Mouse (Mus musculus): ENCODE measurements around the gene Stk33. TPM values are rescaled to one million over a fixed set of nuclear protein-coding genes. Genes with fewer than 3 reads are reported as not detected.

The Stk33 gene
- polyA plus RNA-seq, 1 experiment from 2014 or later = 1.00 TPM

DNA sequence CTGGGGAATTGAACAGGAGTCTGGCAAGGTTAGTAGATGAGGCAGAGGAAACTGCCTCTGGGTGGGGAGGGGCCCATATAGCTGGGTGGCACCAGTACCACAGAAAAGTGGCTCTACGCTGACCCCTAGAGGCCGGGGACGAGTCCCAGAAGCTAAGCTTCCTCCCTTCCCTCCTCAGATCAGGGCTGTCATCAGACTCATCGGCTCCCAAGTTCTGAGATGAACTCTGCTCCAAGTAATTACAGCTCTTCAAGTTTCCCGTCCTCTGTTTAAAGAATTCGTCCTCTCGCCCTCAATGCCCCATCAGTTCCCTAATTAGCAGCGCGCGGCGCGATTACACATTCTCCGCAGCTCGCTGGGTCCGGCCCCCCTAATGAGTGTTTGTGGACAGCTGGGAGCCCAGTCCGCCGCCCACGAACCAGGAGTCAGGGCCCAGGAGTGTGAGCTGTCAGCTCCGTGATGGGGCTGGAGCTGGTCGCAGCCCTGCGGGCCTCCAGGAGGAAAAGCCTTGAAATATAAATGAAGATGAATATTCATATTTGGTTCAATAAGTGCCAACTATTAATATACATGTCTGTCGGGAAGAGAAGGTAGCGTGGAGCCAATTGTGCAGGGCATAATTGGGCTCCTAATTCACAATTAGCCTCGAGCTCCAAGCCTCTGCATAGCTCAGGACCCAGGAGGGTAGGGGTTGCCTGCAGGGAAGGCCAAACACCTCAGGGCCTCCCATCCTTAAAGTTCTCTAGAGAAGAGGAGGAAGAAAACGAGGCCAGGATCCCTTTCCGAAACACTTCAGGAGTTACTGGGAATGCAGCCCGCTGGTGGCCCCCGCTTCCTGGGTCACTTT, 183.2 kb downstream of the Stk33 start:
- no peak for ATAC-seq (ENCODE audit: insufficient number of reproducible peaks, insufficient read depth, low FRiP score, low read depth)
- peak overlapping the region; percentile 17; the same call in 1 of the 2 replicates for H3K4me2 ChIP-seq (replicated peaks; ENCODE audit: low read depth, low read length)
- no peaks in the 10 kb centered on the region for H3K27me3 ChIP-seq (ENCODE audit: control insufficient read depth, insufficient read depth, low read length)
- H3K4me1 ChIP-seq (ENCODE audit: control insufficient read depth, insufficient read depth, low read length) = no peaks in the 10 kb centered on the region
- no peak overlapping the region for H3K4me3 ChIP-seq (ENCODE audit: low read depth, low read length)
- no peaks in the 10 kb centered on the region for H3K36me3 ChIP-seq (ENCODE audit: control insufficient read depth, insufficient read depth, low read length)
- H3K9ac ChIP-seq (replicated peaks; ENCODE audit: low read depth, low read length) = no peak overlapping the region
- H3K27ac ChIP-seq (ENCODE audit: low read length) = no peak overlapping the region
- WGBS = 34% methylated on average over 28 of the region's 28 CpGs
- no peaks in the 10 kb centered on the region for H3K9me3 ChIP-seq (ENCODE audit: control insufficient read depth, low read depth, low read length)

DNA sequence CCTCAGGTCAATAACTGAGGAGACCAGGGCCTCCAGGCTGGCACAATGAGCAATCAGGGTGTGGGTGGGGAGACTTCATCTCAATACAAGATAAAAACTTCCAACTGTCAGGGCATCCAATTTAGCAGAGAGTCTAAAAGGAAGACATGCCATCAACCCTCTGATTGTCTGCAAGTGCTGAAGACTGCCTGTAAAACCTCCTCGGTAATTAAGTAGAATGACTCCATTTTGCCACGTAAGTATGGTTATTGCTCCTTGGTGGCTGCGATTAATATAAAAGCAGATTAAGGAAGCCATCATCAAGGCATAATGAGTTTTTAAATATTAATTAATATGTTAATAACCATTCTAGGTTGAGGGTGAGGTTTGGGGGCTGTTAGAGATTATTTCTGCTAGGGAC, 187.5 kb downstream of the Stk33 start:
- Histone ChIP-seq H3K36me3 (ENCODE audit: control insufficient read depth, insufficient read depth, low read length) (no peaks in the 10 kb centered on the region), H3K4me2 (replicated peaks; ENCODE audit: low read depth, low read length) (no peak overlapping the region), H3K4me3 (ENCODE audit: low read depth, low read length) (no peak overlapping the region), H3K9me3 (ENCODE audit: control insufficient read depth, low read depth, low read length) (no peaks in the 10 kb centered on the region), H3K27ac (ENCODE audit: low read length) (no peak overlapping the region), H3K27me3 (ENCODE audit: control insufficient read depth, insufficient read depth, low read length) (no peaks in the 10 kb centered on the region), H3K4me1 (ENCODE audit: control insufficient read depth, insufficient read depth, low read length) (no peaks in the 10 kb centered on the region), H3K9ac (replicated peaks; ENCODE audit: low read depth, low read length) (no peak overlapping the region)
- ATAC-seq (ENCODE audit: insufficient number of reproducible peaks, insufficient read depth, low FRiP score, low read depth) = no peak
- 91% methylated on average over 3 of the region's 3 CpGs for WGBS

DNA sequence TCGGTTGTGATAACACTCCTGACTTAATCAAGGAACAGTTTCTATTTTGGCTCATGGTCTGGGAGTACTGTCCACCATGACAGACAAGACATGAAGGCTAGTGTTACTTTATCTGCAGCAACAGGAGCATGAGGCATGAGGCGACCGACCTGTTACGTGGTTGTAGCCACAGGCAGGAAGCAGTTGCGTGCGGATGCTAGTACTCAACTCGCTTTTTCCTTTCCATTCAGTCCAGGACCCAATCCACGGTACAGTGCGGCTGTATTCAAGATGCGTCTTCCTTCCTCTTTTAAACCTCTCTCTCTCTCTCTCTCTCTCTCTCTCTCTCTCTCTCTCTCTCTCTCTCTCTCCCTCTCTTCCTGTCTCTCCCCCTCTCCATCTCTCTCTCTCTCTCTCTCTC, 194.1 kb downstream of the Stk33 start:
- Histone ChIP-seq H3K4me3 (ENCODE audit: low read depth, low read length) (no peak overlapping the region), H3K4me1 (ENCODE audit: control insufficient read depth, insufficient read depth, low read length) (0 out of 2 replicates have a peak, but pooled peaks cover 3% of the 10 kb centered on the region), H3K4me2 (replicated peaks; ENCODE audit: low read depth, low read length) (no peak overlapping the region), H3K27me3 (ENCODE audit: control insufficient read depth, insufficient read depth, low read length) (no peaks in the 10 kb centered on the region), H3K36me3 (ENCODE audit: control insufficient read depth, insufficient read depth, low read length) (no peaks in the 10 kb centered on the region), H3K9me3 (ENCODE audit: control insufficient read depth, low read depth, low read length) (no peaks in the 10 kb centered on the region), H3K27ac (ENCODE audit: low read length) (no peak overlapping the region), H3K9ac (replicated peaks; ENCODE audit: low read depth, low read length) (no peak overlapping the region)
- WGBS = 92% methylated on average over 10 of the region's 10 CpGs
- no peak for ATAC-seq (ENCODE audit: insufficient number of reproducible peaks, insufficient read depth, low FRiP score, low read depth)

DNA sequence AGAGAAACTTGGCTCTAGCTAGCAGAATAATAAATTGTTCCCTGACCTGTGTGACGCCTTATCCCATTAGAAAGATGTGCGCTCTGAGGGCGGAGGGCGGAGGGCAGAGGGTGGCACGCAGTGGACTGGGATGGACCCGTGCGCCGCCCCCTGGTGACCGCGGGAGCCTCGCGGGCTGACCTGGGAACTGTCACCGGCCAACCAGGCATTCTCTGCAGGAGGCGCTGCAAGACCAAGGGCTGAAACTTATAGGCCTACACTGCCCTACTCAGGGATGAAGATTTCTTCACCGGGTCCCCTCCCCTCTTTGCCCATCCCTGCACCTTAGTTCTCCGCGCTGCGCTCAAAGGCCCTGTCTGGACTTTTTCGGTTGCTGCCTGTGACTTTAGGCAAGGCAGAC, 197.6 kb downstream of the Stk33 start:
- H3K27me3 ChIP-seq (ENCODE audit: control insufficient read depth, insufficient read depth, low read length) = no peaks in the 10 kb centered on the region
- no peak overlapping the region for H3K4me2 ChIP-seq (replicated peaks; ENCODE audit: low read depth, low read length)
- no peak overlapping the region for H3K27ac ChIP-seq (ENCODE audit: low read length)
- no peak for ATAC-seq (ENCODE audit: insufficient number of reproducible peaks, insufficient read depth, low FRiP score, low read depth)
- no peak overlapping the region for H3K9ac ChIP-seq (replicated peaks; ENCODE audit: low read depth, low read length)
- no peak overlapping the region for H3K4me3 ChIP-seq (ENCODE audit: low read depth, low read length)
- H3K4me1 ChIP-seq (ENCODE audit: control insufficient read depth, insufficient read depth, low read length) = 0 out of 2 replicates have a peak, but pooled peaks cover 3% of the 10 kb centered on the region
- no peaks in the 10 kb centered on the region for H3K9me3 ChIP-seq (ENCODE audit: control insufficient read depth, low read depth, low read length)
- no peaks in the 10 kb centered on the region for H3K36me3 ChIP-seq (ENCODE audit: control insufficient read depth, insufficient read depth, low read length)
- WGBS = 10% methylated on average over 19 of the region's 19 CpGs

DNA sequence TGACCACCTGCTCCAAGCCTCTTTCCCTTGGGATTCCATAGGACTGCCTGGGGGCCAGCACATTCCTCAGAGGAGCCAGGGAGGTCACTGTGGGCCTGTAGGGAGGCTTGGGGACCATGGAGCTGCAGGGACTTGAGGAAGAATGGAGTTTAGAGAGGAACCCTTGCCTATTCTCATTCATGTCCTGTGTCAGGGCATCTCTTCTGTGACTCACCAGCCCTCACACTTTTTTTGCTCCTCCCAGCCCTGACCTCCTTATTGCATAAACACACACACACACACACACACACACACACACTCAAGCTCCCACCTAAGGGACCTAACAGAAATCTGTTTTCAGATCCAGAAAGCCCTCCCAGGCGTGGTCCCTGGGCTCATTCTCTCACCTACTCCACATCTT, 199.5 kb downstream of the Stk33 start:
- ATAC-seq (ENCODE audit: insufficient number of reproducible peaks, insufficient read depth, low FRiP score, low read depth) = no peak
- no peak overlapping the region for H3K4me3 ChIP-seq (ENCODE audit: low read depth, low read length)
- H3K9ac ChIP-seq (replicated peaks; ENCODE audit: low read depth, low read length) = no peak overlapping the region
- no peak overlapping the region for H3K27ac ChIP-seq (ENCODE audit: low read length)
- H3K4me2 ChIP-seq (replicated peaks; ENCODE audit: low read depth, low read length) = no peak overlapping the region
- H3K4me1 ChIP-seq (ENCODE audit: control insufficient read depth, insufficient read depth, low read length) = 0 out of 2 replicates have a peak, but pooled peaks cover 3% of the 10 kb centered on the region
- no peaks in the 10 kb centered on the region for H3K36me3 ChIP-seq (ENCODE audit: control insufficient read depth, insufficient read depth, low read length)
- no peaks in the 10 kb centered on the region for H3K9me3 ChIP-seq (ENCODE audit: control insufficient read depth, low read depth, low read length)
- H3K27me3 ChIP-seq (ENCODE audit: control insufficient read depth, insufficient read depth, low read length) = no peaks in the 10 kb centered on the region
- WGBS = 65% methylated on average over 1 of the region's 1 CpGs

DNA sequence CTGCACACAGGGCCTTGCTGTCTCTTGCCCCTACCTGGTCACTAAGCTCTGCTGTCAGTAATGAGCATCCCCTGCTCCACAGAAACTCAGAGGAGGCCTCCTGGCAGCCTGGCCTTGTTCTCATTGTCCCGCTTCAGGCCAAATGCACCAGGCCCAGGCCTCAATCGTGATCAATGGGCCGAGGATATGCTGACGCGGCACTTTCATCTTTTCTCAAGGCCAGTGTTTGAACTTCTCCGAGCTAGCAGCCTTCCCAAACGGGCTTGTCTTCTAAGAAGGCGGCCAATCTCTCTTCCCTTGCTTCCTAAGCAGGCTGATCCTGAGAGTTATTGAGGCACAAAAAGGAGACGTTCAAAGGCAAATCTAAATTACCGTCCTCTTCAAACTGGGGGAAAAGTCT, 200.2 kb downstream of the Stk33 start:
- no peak overlapping the region for H3K27ac ChIP-seq (ENCODE audit: low read length)
- no peaks in the 10 kb centered on the region for H3K36me3 ChIP-seq (ENCODE audit: control insufficient read depth, insufficient read depth, low read length)
- H3K4me3 ChIP-seq (ENCODE audit: low read depth, low read length) = no peak overlapping the region
- H3K9me3 ChIP-seq (ENCODE audit: control insufficient read depth, low read depth, low read length) = no peaks in the 10 kb centered on the region
- H3K4me1 ChIP-seq (ENCODE audit: control insufficient read depth, insufficient read depth, low read length) = 0 out of 2 replicates have a peak, but pooled peaks cover 3% of the 10 kb centered on the region
- no peak overlapping the region for H3K4me2 ChIP-seq (replicated peaks; ENCODE audit: low read depth, low read length)
- 71% methylated on average over 10 of the region's 10 CpGs for WGBS
- ATAC-seq (ENCODE audit: insufficient number of reproducible peaks, insufficient read depth, low FRiP score, low read depth) = no peak
- H3K27me3 ChIP-seq (ENCODE audit: control insufficient read depth, insufficient read depth, low read length) = no peaks in the 10 kb centered on the region
- no peak overlapping the region for H3K9ac ChIP-seq (replicated peaks; ENCODE audit: low read depth, low read length)

DNA sequence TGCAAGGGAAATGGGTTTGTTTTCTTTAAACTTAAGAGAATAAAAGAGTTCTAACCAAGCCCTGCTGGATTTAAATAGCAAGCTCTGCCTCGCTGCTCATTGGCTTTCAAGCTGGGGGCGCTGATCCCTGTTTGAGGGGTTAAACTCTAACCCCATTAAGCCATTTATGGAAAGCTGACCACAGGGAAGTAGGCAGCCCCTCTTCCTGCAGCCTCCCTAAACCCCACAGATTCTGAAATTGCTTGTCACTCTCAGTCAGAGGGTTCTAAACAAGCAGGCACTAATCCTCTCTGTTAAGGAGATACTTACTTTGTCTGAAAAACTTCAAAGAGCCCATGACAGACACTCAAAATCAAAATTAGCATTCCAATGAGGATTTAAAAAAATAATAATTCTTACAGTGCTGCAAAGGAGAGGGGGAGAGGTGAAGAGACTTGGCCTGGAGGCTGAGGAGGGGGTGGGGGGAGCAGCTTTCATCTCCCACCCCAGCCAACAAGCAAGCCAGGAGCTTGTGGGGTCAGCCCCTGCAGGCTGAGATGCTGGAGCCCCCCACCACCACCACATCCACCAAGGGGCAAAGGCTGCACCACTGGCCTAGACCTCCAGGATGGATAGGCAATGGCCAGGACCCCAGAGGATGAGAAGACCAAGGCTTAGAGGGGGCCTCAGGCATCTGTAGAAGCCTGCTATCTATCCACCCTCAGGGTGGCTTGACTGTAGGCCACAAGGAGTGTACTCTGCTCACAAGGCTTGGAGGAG, 203.8 kb downstream of the Stk33 start:
- Histone ChIP-seq H3K9me3 (ENCODE audit: control insufficient read depth, low read depth, low read length) (no peaks in the 10 kb centered on the region), H3K9ac (replicated peaks; ENCODE audit: low read depth, low read length) (no peak overlapping the region), H3K27ac (ENCODE audit: low read length) (no peak overlapping the region), H3K4me2 (replicated peaks; ENCODE audit: low read depth, low read length) (no peak overlapping the region), H3K4me1 (ENCODE audit: control insufficient read depth, insufficient read depth, low read length) (no peaks in the 10 kb centered on the region), H3K4me3 (ENCODE audit: low read depth, low read length) (no peak overlapping the region), H3K36me3 (ENCODE audit: control insufficient read depth, insufficient read depth, low read length) (no peaks in the 10 kb centered on the region), H3K27me3 (ENCODE audit: control insufficient read depth, insufficient read depth, low read length) (no peaks in the 10 kb centered on the region)
- no peak for ATAC-seq (ENCODE audit: insufficient number of reproducible peaks, insufficient read depth, low FRiP score, low read depth)
- WGBS = 32% methylated on average over 2 of the region's 2 CpGs

DNA sequence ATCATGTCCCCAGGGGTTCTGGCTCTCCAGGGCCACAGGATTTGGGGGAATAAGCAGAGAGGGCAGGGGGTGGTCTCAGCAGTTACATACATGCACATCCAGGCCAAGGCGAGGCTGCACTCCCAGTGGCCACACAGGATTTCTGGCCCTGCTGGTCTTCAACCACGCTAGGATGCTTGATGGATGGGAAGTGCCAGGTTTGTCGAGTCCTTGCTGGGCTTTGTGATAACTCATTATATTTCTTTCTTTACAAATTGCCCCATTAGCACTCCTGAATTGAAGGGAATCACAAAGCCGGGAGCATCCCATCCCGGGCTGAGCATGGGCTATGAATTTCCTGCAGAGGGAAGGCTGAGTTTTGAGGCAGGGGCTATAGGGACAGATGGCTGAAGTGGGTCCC, 204.4 kb downstream of the Stk33 start:
- H3K36me3 ChIP-seq (ENCODE audit: control insufficient read depth, insufficient read depth, low read length) = no peaks in the 10 kb centered on the region
- 51% methylated on average over 5 of the region's 5 CpGs for WGBS
- no peak overlapping the region for H3K27ac ChIP-seq (ENCODE audit: low read length)
- H3K27me3 ChIP-seq (ENCODE audit: control insufficient read depth, insufficient read depth, low read length) = no peaks in the 10 kb centered on the region
- H3K4me3 ChIP-seq (ENCODE audit: low read depth, low read length) = no peak overlapping the region
- no peak for ATAC-seq (ENCODE audit: insufficient number of reproducible peaks, insufficient read depth, low FRiP score, low read depth)
- H3K4me1 ChIP-seq (ENCODE audit: control insufficient read depth, insufficient read depth, low read length) = no peaks in the 10 kb centered on the region
- H3K9me3 ChIP-seq (ENCODE audit: control insufficient read depth, low read depth, low read length) = no peaks in the 10 kb centered on the region
- H3K9ac ChIP-seq (replicated peaks; ENCODE audit: low read depth, low read length) = no peak overlapping the region
- no peak overlapping the region for H3K4me2 ChIP-seq (replicated peaks; ENCODE audit: low read depth, low read length)
